Comparison of ENCODE assay signal across 21 mouse cellular contexts in the genomic region with DNA sequence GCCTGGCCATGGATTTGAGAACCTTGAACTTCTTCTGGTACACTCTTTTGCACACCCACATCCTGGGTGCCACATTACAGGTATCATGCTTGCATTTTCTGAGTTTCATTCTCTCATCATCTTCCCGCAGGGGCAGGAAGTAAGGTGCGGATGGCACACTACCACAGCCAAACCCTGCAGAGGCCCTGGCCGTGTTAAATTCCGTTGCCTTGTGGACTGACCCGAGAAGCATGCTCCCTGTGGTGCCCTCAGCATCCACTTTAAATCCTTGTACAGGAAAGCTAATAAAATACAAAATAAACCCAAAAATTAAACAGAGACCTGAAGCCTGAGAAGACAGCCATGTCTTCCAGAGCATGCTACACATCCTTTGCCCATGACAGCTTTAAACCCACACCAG.
DNase-seq lines count a peak whose midpoint lies in the region; ATAC-seq lines count a peak whose summit lies in the region.
"Had no signal": no experiment of that assay in that cellular context is flagged by ENCODE, and none has a peak within 500 bp of the region (broad histone marks: within the 10 kb centered on the region; RNA-seq: fewer than 3 reads in every experiment).

No protein-coding gene starts in this region.

- 0 out of 2 replicates have a peak, but pooled peaks cover 5% of the 10 kb centered on the region for H3K4me1 ChIP-seq in hindbrain, embryonic 14.5 days (replicated peaks; ENCODE audit: control insufficient read depth, insufficient read depth, low read length)
- peaks cover 7% of the 10 kb centered on the region; the same call in 1 of the 2 replicates for H3K4me1 ChIP-seq in hindbrain, embryonic 12.5 days
- peaks cover 21% of the 10 kb centered on the region; the same call in 1 of the 2 replicates for H3K4me1 ChIP-seq in neural tube, embryonic 13.5 days (replicated peaks)
- H3K4me1 ChIP-seq in neural tube, embryonic 15.5 days: peaks cover 8% of the 10 kb centered on the region; the same call in 1 of the 2 replicates
- H3K4me1 ChIP-seq in liver, embryonic 12.5 days: no peaks in the 10 kb centered on the region
- H3K4me1 ChIP-seq: embryonic facial prominence, embryonic 13.5 days; heart, embryonic 13.5 days; megakaryocyte, embryonic 14.5 days; stomach, embryonic 15.5 days had no signal

- H3K36me3 ChIP-seq in hindbrain, embryonic 14.5 days (replicated peaks; ENCODE audit: control insufficient read depth, insufficient read depth): no peaks in the 10 kb centered on the region
- no peaks in the 10 kb centered on the region for H3K36me3 ChIP-seq in hindbrain, embryonic 12.5 days
- no peaks in the 10 kb centered on the region for H3K36me3 ChIP-seq in neural tube, embryonic 13.5 days
- H3K36me3 ChIP-seq in neural tube, embryonic 15.5 days: no peaks in the 10 kb centered on the region
- no peaks in the 10 kb centered on the region for H3K36me3 ChIP-seq in liver, embryonic 12.5 days
- H3K36me3 ChIP-seq: embryonic facial prominence, embryonic 13.5 days; heart, embryonic 13.5 days; limb, embryonic 10.5 days; stomach, embryonic 15.5 days had no signal

- ATAC-seq in hindbrain, embryonic 14.5 days (ENCODE audit: low FRiP score): no peak
- no peak for ATAC-seq in hindbrain, embryonic 12.5 days (ENCODE audit: low FRiP score)
- ATAC-seq in neural tube, embryonic 13.5 days (ENCODE audit: low read depth): no peak
- ATAC-seq in neural tube, embryonic 15.5 days (ENCODE audit: low FRiP score): no peak
- ATAC-seq in liver, embryonic 12.5 days: no peak

- H3K9me3 ChIP-seq in hindbrain, embryonic 14.5 days (ENCODE audit: control insufficient read depth, low read length): no peaks in the 10 kb centered on the region
- H3K9me3 ChIP-seq in hindbrain, embryonic 12.5 days (replicated peaks): no peaks in the 10 kb centered on the region
- H3K9me3 ChIP-seq in neural tube, embryonic 13.5 days: no peaks in the 10 kb centered on the region
- no peaks in the 10 kb centered on the region for H3K9me3 ChIP-seq in neural tube, embryonic 15.5 days (replicated peaks)
- H3K9me3 ChIP-seq in liver, embryonic 12.5 days (replicated peaks): no peaks in the 10 kb centered on the region
- H3K9me3 ChIP-seq: embryonic facial prominence, embryonic 13.5 days; heart, embryonic 13.5 days; limb, embryonic 10.5 days; megakaryocyte, embryonic 14.5 days; stomach, embryonic 15.5 days had no signal

- no peak for DNase-seq in hindbrain, embryonic 14.5 days (ENCODE audit: low spot score)
- no peak for DNase-seq in neural tube, embryonic 10.5 days (ENCODE audit: extremely low spot score, low spot score)
- DNase-seq in cerebellum, postnatal 25 days: peak; percentile 51 to 61
- no peak for DNase-seq in ovary, postnatal 10 days (ENCODE audit: low spot score)
- DNase-seq: gastrocnemius, postnatal 14 days; heart, adult 18-20 months; kidney, adult 8-10 months; kidney, postnatal 14 days; lung, adult 18-20 months; lung, postnatal 14 days; thymus, adult 2 months had no signal

- H3K4me2 ChIP-seq in hindbrain, embryonic 14.5 days (replicated peaks): no peak overlapping the region
- H3K4me2 ChIP-seq in hindbrain, embryonic 12.5 days (replicated peaks): no peak overlapping the region
- H3K4me2 ChIP-seq in neural tube, embryonic 13.5 days: no peak overlapping the region
- H3K4me2 ChIP-seq in neural tube, embryonic 15.5 days: no peak overlapping the region
- H3K4me2 ChIP-seq in liver, embryonic 12.5 days: no peak overlapping the region
- H3K4me2 ChIP-seq: embryonic facial prominence, embryonic 13.5 days; heart, embryonic 13.5 days; stomach, embryonic 15.5 days had no signal

- H3K4me3 ChIP-seq in hindbrain, embryonic 14.5 days (replicated peaks; ENCODE audit: low read length): no peak overlapping the region
- H3K4me3 ChIP-seq in hindbrain, embryonic 12.5 days: no peak overlapping the region
- H3K4me3 ChIP-seq in neural tube, embryonic 13.5 days: no peak overlapping the region
- no peak overlapping the region for H3K4me3 ChIP-seq in neural tube, embryonic 15.5 days (replicated peaks)
- no peak overlapping the region for H3K4me3 ChIP-seq in liver, embryonic 12.5 days
- H3K4me3 ChIP-seq: embryonic facial prominence, embryonic 13.5 days; heart, embryonic 13.5 days; limb, embryonic 10.5 days; megakaryocyte, embryonic 14.5 days; myocyte; stomach, embryonic 15.5 days had no signal

- H3K27me3 ChIP-seq in hindbrain, embryonic 14.5 days (ENCODE audit: control insufficient read depth, insufficient read depth, low read length): no peaks in the 10 kb centered on the region
- no peaks in the 10 kb centered on the region for H3K27me3 ChIP-seq in hindbrain, embryonic 12.5 days
- H3K27me3 ChIP-seq in neural tube, embryonic 13.5 days: no peaks in the 10 kb centered on the region
- H3K27me3 ChIP-seq in neural tube, embryonic 15.5 days (replicated peaks): no peaks in the 10 kb centered on the region
- H3K27me3 ChIP-seq in liver, embryonic 12.5 days (replicated peaks): no peaks in the 10 kb centered on the region
- H3K27me3 ChIP-seq: embryonic facial prominence, embryonic 13.5 days; heart, embryonic 13.5 days; megakaryocyte, embryonic 14.5 days; stomach, embryonic 15.5 days had no signal

- H3K9ac ChIP-seq in hindbrain, embryonic 14.5 days: no peak overlapping the region
- H3K9ac ChIP-seq in hindbrain, embryonic 12.5 days: no peak overlapping the region
- no peak overlapping the region for H3K9ac ChIP-seq in neural tube, embryonic 13.5 days
- H3K9ac ChIP-seq in neural tube, embryonic 15.5 days (replicated peaks): no peak overlapping the region
- no peak overlapping the region for H3K9ac ChIP-seq in liver, embryonic 12.5 days
- H3K9ac ChIP-seq: embryonic facial prominence, embryonic 13.5 days; heart, embryonic 13.5 days; stomach, embryonic 15.5 days had no signal

- peak overlapping the region; percentile 28; the same call in 1 of the 2 replicates for H3K27ac ChIP-seq in hindbrain, embryonic 14.5 days
- no peak overlapping the region for H3K27ac ChIP-seq in hindbrain, embryonic 12.5 days
- peak overlapping the region; percentile 77 for H3K27ac ChIP-seq in neural tube, embryonic 13.5 days (replicated peaks)
- H3K27ac ChIP-seq in neural tube, embryonic 15.5 days (replicated peaks): peak overlapping the region; percentile 58
- no peak overlapping the region for H3K27ac ChIP-seq in liver, embryonic 12.5 days
- H3K27ac ChIP-seq: embryonic facial prominence, embryonic 13.5 days; heart, embryonic 13.5 days; limb, embryonic 10.5 days; stomach, embryonic 15.5 days had no signal

- WGBS in hindbrain, embryonic 14.5 days: 82% methylated on average over 5 of the region's 5 CpGs
- WGBS in hindbrain, embryonic 12.5 days: 86% methylated on average over 5 of the region's 5 CpGs
- 76% methylated on average over 5 of the region's 5 CpGs for WGBS in neural tube, embryonic 13.5 days
- WGBS in neural tube, embryonic 15.5 days: 86% methylated on average over 5 of the region's 5 CpGs
- 53% methylated on average over 5 of the region's 5 CpGs for WGBS in liver, embryonic 12.5 days (ENCODE audit: insufficient replicate concordance)

Comparison
In these comparisons a context has a peak if more than half of its experiments do, and no peak if none do; other contexts are left out.
1. H3K27ac ChIP-seq: peak in hindbrain, embryonic 14.5 days (single experiment), neural tube, embryonic 13.5 days (single experiment) and neural tube, embryonic 15.5 days (single experiment); none in hindbrain, embryonic 12.5 days (single experiment) and liver, embryonic 12.5 days (single experiment).
2. DNase-seq: peak in cerebellum, postnatal 25 days (2 of 2); none in hindbrain, embryonic 14.5 days (single experiment), neural tube, embryonic 10.5 days (single experiment) and ovary, postnatal 10 days (single experiment).